Mouse (Mus musculus) heart, postnatal 10 days (tissue): ENCODE measurements at regions not wholly inside any gene's neighbourhood (a gene's known extent, or its start where the extent isn't known, plus 50 kb on each side); places are given as distances from the start of the nearest gene placed in this dataset.

Experiments used
- DNase-seq, 2 experiments: peaks; one replicate each; pipeline ENCODE4 v3.0.0; 2021
- intact Hi-C: fragments of 180-260 bp; cut with DNase I; formaldehyde crosslinking; loops from one replicate; pipeline ENCODE4 v1.15.1; 2025

GRCm38 (mm10) chr15:31087607-31088006 is 136.5 kb upstream of the Dap start:
- no peak for DNase-seq
- intact Hi-C loops, result no loop called here

- DNase-seq, result peak in 1 of 2 experiments; percentile 29
- intact Hi-C loops, result no loop called here
Measured at GRCm38 (mm10) chr15:31091916-31092570, 132.1 kb upstream of the Dap start.

- intact Hi-C loops, result no loop called here
Measured at GRCm38 (mm10) chr15:31096206-31096605, 127.9 kb upstream of the Dap start.

GRCm38 (mm10) chr15:31097301-31097700 is 126.8 kb upstream of the Dap start:
- intact Hi-C loops, result no loop called here
- no peak for DNase-seq

More at GRCm38 (mm10) chr15:31096206-31096605, 127.9 kb upstream of the Dap start:
- DNase-seq, result no peak

- intact Hi-C loops, result no loop called here
Measured at GRCm38 (mm10) chr15:31104743-31105142, 119.4 kb upstream of the Dap start.

GRCm38 (mm10) chr15:31106907-31107306 is 117.2 kb upstream of the Dap start:
- no peak for DNase-seq
- intact Hi-C loops, result no loop called here

More at GRCm38 (mm10) chr15:31104743-31105142, 119.4 kb upstream of the Dap start:
- peak; percentile 9 to 18 for DNase-seq

- intact Hi-C loops, result no loop called here
- DNase-seq, result no peak
Measured at GRCm38 (mm10) chr15:31113216-31113615, 110.9 kb upstream of the Dap start.

GRCm38 (mm10) chr15:31117338-31117737 is 106.8 kb upstream of the Dap start:
- intact Hi-C loops, result no loop called here
- DNase-seq, result no peak

- intact Hi-C loops, result no loop called here
- DNase-seq, result no peak
Measured at GRCm38 (mm10) chr15:31120147-31120546, 104.0 kb upstream of the Dap start.

- intact Hi-C loops, result no loop called here
- no peak for DNase-seq
Measured at GRCm38 (mm10) chr15:31125784-31126183, 98.3 kb upstream of the Dap start.

GRCm38 (mm10) chr15:31126999-31127398 is 97.1 kb upstream of the Dap start:
- intact Hi-C loops, result no loop called here

GRCm38 (mm10) chr15:31134891-31135290 is 89.2 kb upstream of the Dap start:
- no peak for DNase-seq
- intact Hi-C loops, result no loop called here

More at GRCm38 (mm10) chr15:31126999-31127398, 97.1 kb upstream of the Dap start:
- DNase-seq, result no peak

GRCm38 (mm10) chr15:31138637-31139036 is 85.5 kb upstream of the Dap start:
- no peak for DNase-seq
- intact Hi-C loops, result no loop called here

GRCm38 (mm10) chr15:31141750-31142149 is 82.4 kb upstream of the Dap start:
- intact Hi-C loops, result no loop called here
- DNase-seq, result no peak

GRCm38 (mm10) chr15:31148251-31149145 is 75.6 kb upstream of the Dap start:
- no peak for DNase-seq
- intact Hi-C loops, result no loop called here

GRCm38 (mm10) chr15:31149855-31150254 is 74.3 kb upstream of the Dap start:
- no peak for DNase-seq
- intact Hi-C loops, result loop anchor here (1.0 to 5.0 kb wide), 3 partner anchors 117 to 338 kb away; no protein-coding TSS in a partner anchor

- intact Hi-C loops, result loop anchor here (1.0 to 5.0 kb wide), 3 partner anchors 116 to 339 kb away; no protein-coding TSS in a partner anchor
- peak; percentile 40 to 58 for DNase-seq
Measured at GRCm38 (mm10) chr15:31150546-31151471, 73.3 kb upstream of the Dap start.

GRCm38 (mm10) chr15:31155141-31155540 is 69.0 kb upstream of the Dap start:
- DNase-seq, result no peak
- intact Hi-C loops, result no loop called here

- intact Hi-C loops, result no loop called here
- no peak for DNase-seq
Measured at GRCm38 (mm10) chr15:31166543-31167105, 57.5 kb upstream of the Dap start.

- intact Hi-C loops, result no loop called here
- no peak for DNase-seq
Measured at GRCm38 (mm10) chr15:31167506-31167905, 56.6 kb upstream of the Dap start.
